Mouse (Mus musculus) E14TG2a.4 (cell line): Measurements from ENCODE around the gene Dao.

Experiments used
- CTCF ChIP-seq: conservative IDR thresholded peaks from 2 replicates; pipeline ENCODE4 v1.5.1; 2014; ENCODE audit warnings: low read length
- POU5F1 ChIP-seq: IDR thresholded peaks from 2 replicates; pipeline ENCODE4 v1.6.1; 2014; ENCODE audit warnings: low read length, borderline replicate concordance

DNA sequence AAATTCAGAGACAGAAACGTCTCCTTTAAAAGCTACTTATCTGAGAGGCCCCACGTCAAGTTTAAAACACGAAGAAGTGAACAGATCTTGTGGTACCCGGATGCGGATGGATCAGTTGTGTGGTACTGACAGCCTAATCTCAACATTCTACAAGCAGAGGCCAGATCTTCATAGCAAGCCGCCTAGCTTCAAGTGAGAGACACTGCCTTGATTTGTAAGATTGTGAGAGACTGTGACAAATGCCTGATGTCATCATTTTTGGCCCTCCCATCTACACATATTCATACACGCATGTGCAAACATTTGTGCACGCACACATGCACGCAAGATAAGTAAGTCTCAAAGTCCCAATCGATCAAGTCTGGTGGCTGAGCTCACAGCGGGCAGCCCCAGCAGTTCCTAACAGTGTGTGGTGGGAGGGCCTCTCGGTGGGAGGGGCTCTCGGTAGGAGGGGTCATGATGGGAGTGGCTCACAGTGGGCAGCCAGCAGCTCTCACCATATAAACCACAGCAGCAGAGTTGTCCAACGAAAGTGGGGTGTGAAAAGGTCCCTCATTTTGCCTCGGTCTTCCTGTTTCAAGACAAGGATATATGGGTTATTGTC is 37.9 kb downstream of the Dao start:
- TF ChIP-seq CTCF: no peak
- TF ChIP-seq POU5F1: no peak
